Mouse (Mus musculus) lung, adult 10 weeks (tissue): ENCODE results near the gene Atg5. TPM values are rescaled to one million over a fixed set of nuclear protein-coding genes. Genes with fewer than 3 reads are reported as not detected.

Experiments used
- polyA plus RNA-seq: library from polyadenylated mRNA; stranded (reverse); fragments of 350-450 nt; fragmentation: Illumina TruSeq; extraction: RNeasy Lipid Tissue Mini Kit (QIAGEN cat#74804); gene quantifications from one replicate; pipeline ENCODE4 v1.2.3, GENCODE M21; 2014; ENCODE audit warnings: low read depth, low replicate concordance; ENCODE audit not compliant: insufficient read depth

Gene Atg5
- 20.1 TPM for polyA plus RNA-seq

GRCm38 (mm10) chr10:44268145-44268860 lies at the start of gene Atg5:
TSS of gene Atg5 (plus strand) at chr10:44268358.

Other genes starting within 250 kb of the Atg5 start
- gene Crybg1, start 119.5 kb upstream of the Atg5 start, polyA plus RNA-seq: 3.3 TPM